Mouse (Mus musculus): ENCODE data around the gene Ifitm2.

- no peak for TF ChIP-seq POLR2A (IDR thresholded peaks at IDR 0.05; ENCODE audit: borderline replicate concordance, insufficient read depth, low read length)
- no peak for TF ChIP-seq CTCF (IDR thresholded peaks at IDR 0.05; ENCODE audit: borderline replicate concordance, insufficient read depth, low read depth, low read length)
Measured at GRCm38 (mm10) chr7:140908181-140908580, 47.6 kb downstream of the Ifitm2 start.
